Mouse (Mus musculus) ES-E14 (cell line): Measurements from ENCODE around the gene B3gat3. TPM values are rescaled to one million over a fixed set of nuclear protein-coding genes. Genes with fewer than 3 reads are reported as not detected.

Source experiments
- DNase-seq: peaks from one replicate; pipeline ENCODE4 v3.0.0-alpha.2; 2013; ENCODE audit warnings: low read depth, low spot score
- H3K27ac ChIP-seq: 2 replicates; pipeline ENCODE4 v1.5.1; 2012; ENCODE audit warnings: low read depth, mild to moderate bottlenecking, low read length, moderate library complexity, mixed read lengths; ENCODE audit not compliant: poor library complexity, insufficient read depth, severe bottlenecking
- H3K36me3 ChIP-seq: 2 replicates; pipeline ENCODE4 v1.6.1; 2012; ENCODE audit warnings: mild to moderate bottlenecking, low read length, moderate library complexity, mixed read lengths; ENCODE audit not compliant: control insufficient read depth, poor library complexity, insufficient read depth, severe bottlenecking
- H3K4me1 ChIP-seq, 2 experiments: fragments of 150-350 bp in 1 of 2; sonication (generic) in 1 of 2; 2 replicates each; pipeline ENCODE4 v1.6.1; 2012; ENCODE audit warnings: low read length in 2 of 2, mild to moderate bottlenecking in 1 of 2, mixed read lengths in 1 of 2; ENCODE audit not compliant: control insufficient read depth in 2 of 2, insufficient read depth in 2 of 2, poor library complexity in 1 of 2
- H3K4me3 ChIP-seq, 2 experiments: fragments of 150-350 bp in 1 of 2; sonication (generic) in 1 of 2; 2 replicates each; pipeline ENCODE4 v1.5.1; 2012; ENCODE audit warnings: low read length in 2 of 2, low read depth in 1 of 2, mild to moderate bottlenecking in 1 of 2, mixed read lengths in 1 of 2; ENCODE audit not compliant: insufficient read depth in 1 of 2, poor library complexity in 1 of 2, severe bottlenecking in 1 of 2
- H3K9ac ChIP-seq: 2 replicates; pipeline ENCODE4 v1.6.1; 2012; ENCODE audit warnings: low read depth, mild to moderate bottlenecking, low read length, mixed read lengths; ENCODE audit not compliant: poor library complexity, insufficient read depth, severe bottlenecking
- H3K9me3 ChIP-seq: fragments of 150-350 bp; sonication (generic); 2 replicates; pipeline ENCODE4 v1.6.1; 2012; ENCODE audit warnings: low read depth, mild to moderate bottlenecking, low read length; ENCODE audit not compliant: control insufficient read depth, insufficient read depth
- CHD2 ChIP-seq: IDR thresholded peaks from 2 replicates; pipeline ENCODE4 v1.6.1; 2014; ENCODE audit warnings: mild to moderate bottlenecking, low read depth, low read length, inconsistent platforms
- HCFC1 ChIP-seq: IDR thresholded peaks from 2 replicates; pipeline ENCODE4 v1.6.1; 2012; ENCODE audit warnings: low read length, inconsistent platforms, borderline replicate concordance; ENCODE audit not compliant: insufficient read depth
- MAFK ChIP-seq: IDR thresholded peaks from 2 replicates; pipeline ENCODE4 v1.6.1; 2014; ENCODE audit warnings: mild to moderate bottlenecking, low read depth, low read length, inconsistent platforms; ENCODE audit not compliant: insufficient read depth
- ZC3H11A ChIP-seq: IDR thresholded peaks from 2 replicates; pipeline ENCODE4 v1.6.1; 2012; ENCODE audit warnings: low read depth, mild to moderate bottlenecking, inconsistent platforms, low read length, borderline replicate concordance
- ZNF384 ChIP-seq: IDR thresholded peaks from 2 replicates; pipeline ENCODE4 v1.6.1; 2012; ENCODE audit warnings: low read depth, low read length, inconsistent platforms
- in situ Hi-C, 2 experiments: fragments of 600-800 bp; cut with MboI; formaldehyde crosslinking; loops; one replicate each; pipeline ENCODE4 v1.15.1; 2025; ENCODE audit warnings: low sequenced_read_pairs in 2 of 2, inconsistent platforms in 1 of 2; ENCODE audit not compliant: unreplicated experiment in 2 of 2
- total RNA-seq: library from RNA; depleted of rRNA; stranded (reverse); fragments of 300-350 nt; gene quantifications from 2 replicates; pipeline ENCODE4 v1.2.3, GENCODE M21; 2012

The B3gat3 gene
- total RNA-seq, 1 experiment, result 36.8 TPM

DNA sequence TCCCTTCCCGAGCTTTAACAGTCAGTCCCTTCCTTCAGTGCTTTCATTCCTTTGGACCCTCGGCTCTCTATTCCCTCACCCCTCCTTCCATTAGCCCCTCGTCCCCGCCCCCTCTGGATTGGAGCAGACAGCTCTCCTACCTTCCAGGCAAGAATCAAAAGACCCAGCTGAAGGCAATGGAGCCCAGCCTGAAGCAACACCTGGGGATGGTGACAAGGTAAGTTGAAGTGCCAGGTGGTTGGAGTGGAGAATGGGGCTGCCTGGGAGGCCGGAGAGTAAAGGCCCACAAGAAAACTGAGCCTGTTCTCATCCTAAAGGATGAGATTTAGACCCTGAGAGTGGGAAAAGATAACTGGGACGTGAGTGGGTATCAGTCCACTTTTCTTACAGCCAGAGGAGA is 11.6 kb upstream of the B3gat3 start:
- H3K4me1 ChIP-seq, result no peaks in the 10 kb centered on the region
- no peak overlapping the region for H3K27ac ChIP-seq
- DNase-seq, result no peak
- no peak for TF ChIP-seq ZC3H11A
- TF ChIP-seq MAFK, result no peak
- TF ChIP-seq HCFC1, result no peak
- TF ChIP-seq CHD2, result no peak
- H3K36me3 ChIP-seq, result peaks cover 69% of the 10 kb centered on the region
- in situ Hi-C loops, result loop anchor here in 1 of 2 experiments (25.0 kb wide), 1 partner anchor 1704 kb away; the partner anchor contains the start of genes Ddb1 and Tkfc
- H3K9ac ChIP-seq, result no peak overlapping the region
- H3K4me3 ChIP-seq, result no peak overlapping the region
- H3K9me3 ChIP-seq, result no peaks in the 10 kb centered on the region

DNA sequence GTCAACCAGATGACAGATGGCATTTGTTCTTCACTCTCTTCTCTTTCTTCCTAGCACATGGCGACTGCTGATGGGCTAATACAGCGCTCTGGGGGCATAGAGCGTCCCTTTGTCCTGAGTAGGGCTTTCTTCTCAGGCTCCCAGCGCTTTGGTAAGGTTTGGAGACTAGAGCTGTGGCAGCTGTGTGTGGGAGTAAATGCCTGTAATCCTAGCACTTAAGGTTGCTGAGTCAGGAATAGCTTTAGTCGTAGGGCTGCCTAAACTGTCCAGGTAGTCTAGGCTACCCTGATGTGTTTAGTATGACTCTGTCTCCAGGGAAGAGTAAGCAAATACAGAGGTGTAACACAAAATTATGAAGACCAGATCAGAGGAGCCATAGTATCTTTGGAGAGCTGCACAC is 8.4 kb upstream of the B3gat3 start:
- no peaks in the 10 kb centered on the region for H3K4me1 ChIP-seq
- peaks cover 75% of the 10 kb centered on the region for H3K36me3 ChIP-seq
- in situ Hi-C loops, result loop anchor here in 1 of 2 experiments (25.0 kb wide), 1 partner anchor 1700 kb away; the partner anchor contains the start of genes Ddb1 and Tkfc

DNA sequence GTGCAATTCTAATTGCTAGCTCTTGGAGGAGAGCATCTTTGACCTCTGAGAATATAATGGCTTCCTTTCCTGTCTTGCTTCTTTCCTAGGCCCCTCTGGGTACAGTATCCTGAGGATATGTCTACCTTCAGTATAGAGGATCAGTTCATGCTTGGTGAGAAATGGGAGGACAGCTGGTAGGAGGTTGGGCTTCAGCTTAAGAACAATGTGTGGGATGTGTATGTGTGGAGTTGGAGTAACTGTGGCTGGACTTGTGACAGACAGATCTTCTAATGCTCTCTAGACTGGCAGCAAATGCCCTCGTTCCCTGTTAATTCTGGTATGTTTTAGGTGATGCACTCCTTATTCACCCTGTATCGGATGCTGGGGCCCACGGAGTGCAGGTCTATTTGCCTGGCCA is 6.0 kb upstream of the B3gat3 start:
- no peaks in the 10 kb centered on the region for H3K9me3 ChIP-seq
- in situ Hi-C loops, result loop anchor here in 1 of 2 experiments (25.0 kb wide), 1 partner anchor 1698 kb away; the partner anchor contains the start of genes Ddb1 and Tkfc

More for the DNA sequence above, 8.4 kb upstream of the B3gat3 start:
- Histone ChIP-seq H3K9me3 (no peaks in the 10 kb centered on the region), H3K4me3 (no peak overlapping the region), H3K9ac (no peak overlapping the region), H3K27ac (no peak overlapping the region)
- TF ChIP-seq MAFK, result no peak
- TF ChIP-seq ZNF384, result no peak
- no peak for DNase-seq

DNA sequence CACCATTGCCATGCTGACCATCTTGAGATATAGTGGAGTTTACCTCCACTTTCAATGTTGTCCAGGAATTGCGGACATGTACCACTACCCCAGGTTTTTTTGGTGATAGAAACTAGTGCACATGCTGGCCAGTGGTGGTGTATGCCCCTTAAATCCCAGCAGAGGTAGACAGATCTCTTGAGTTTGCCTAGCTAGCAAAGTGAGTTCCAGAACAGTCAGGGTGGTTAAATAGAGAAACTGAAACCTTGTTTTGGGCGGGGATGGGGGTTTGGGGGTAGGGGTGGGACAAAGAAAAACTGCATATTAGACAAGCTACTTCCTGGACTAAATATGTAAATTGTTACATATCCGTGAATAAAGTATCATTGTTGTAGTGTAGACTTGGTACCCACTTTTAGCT is 1.2 kb upstream of the B3gat3 start:
- Histone ChIP-seq H3K4me3 (no peak overlapping the region), H3K36me3 (peaks cover 18% of the 10 kb centered on the region), H3K9ac (no peak overlapping the region), H3K4me1 (peaks cover 0 to 3% of the 10 kb centered on the region in 2 experiments; a peak in 1 of 4 replicates), H3K27ac (no peak overlapping the region), H3K9me3 (no peaks in the 10 kb centered on the region)
- DNase-seq, result no peak
- in situ Hi-C loops, result loop anchor here in 1 of 2 experiments (25.0 kb wide), 1 partner anchor 1693 kb away; the partner anchor contains the start of genes Ddb1 and Tkfc
- TF ChIP-seq HCFC1 (no peak), ZC3H11A (no peak), ZNF384 (no peak), CHD2 (no peak), MAFK (no peak)

More for the DNA sequence above, 6.0 kb upstream of the B3gat3 start:
- no peak for DNase-seq
- H3K4me3 ChIP-seq, result no peak overlapping the region
- TF ChIP-seq CHD2, result no peak
- no peak for TF ChIP-seq HCFC1
- TF ChIP-seq ZNF384, result no peak
- TF ChIP-seq MAFK, result no peak
- TF ChIP-seq ZC3H11A, result no peak
- H3K36me3 ChIP-seq, result peaks cover 53% of the 10 kb centered on the region
- no peak overlapping the region for H3K27ac ChIP-seq
- H3K9ac ChIP-seq, result no peak overlapping the region
- no peaks in the 10 kb centered on the region for H3K4me1 ChIP-seq

DNA sequence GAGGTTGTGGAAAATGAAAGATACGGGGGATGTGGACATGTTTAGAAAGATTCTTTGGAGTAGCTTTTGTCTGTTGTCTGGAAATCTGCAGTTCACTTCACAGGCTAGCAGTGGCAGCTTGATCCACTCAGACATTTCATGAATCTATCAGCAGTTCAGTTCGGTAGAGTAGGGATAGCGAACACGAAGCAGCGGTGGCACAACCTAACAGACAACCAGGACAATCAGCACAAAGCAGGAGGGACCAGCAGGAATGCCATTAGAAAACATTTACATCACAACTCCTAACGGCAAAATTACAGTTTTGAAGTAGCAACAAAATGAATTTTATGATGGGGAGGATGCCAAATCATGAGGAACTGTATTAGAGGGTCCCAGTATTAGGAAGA is 496 bp upstream of the B3gat3 start:
- peak overlapping the region; percentile 64; the same call in 1 of the 2 replicates for H3K9ac ChIP-seq
- peaks cover 11% of the 10 kb centered on the region for H3K36me3 ChIP-seq
- peak overlapping the region; percentile 94 to 96; a peak in 3 of 4 replicates for H3K4me3 ChIP-seq
- in situ Hi-C loops, result loop anchor here in 1 of 2 experiments (25.0 kb wide), 1 partner anchor 1693 kb away; the partner anchor contains the start of genes Ddb1 and Tkfc
- H3K9me3 ChIP-seq, result no peaks in the 10 kb centered on the region
- no peak for DNase-seq
- H3K4me1 ChIP-seq, result peaks cover 0 to 3% of the 10 kb centered on the region in 2 experiments; a peak in 1 of 4 replicates
- TF ChIP-seq MAFK, result no peak
- 0 out of 2 replicates have a peak, but pooled peaks have one; percentile 0 for TF ChIP-seq ZC3H11A
- H3K27ac ChIP-seq, result no peak overlapping the region; the same call in 1 of the 2 replicates
